Mouse (Mus musculus) hindbrain, postnatal 0 days (tissue): ENCODE measurements around the gene Ncoa5. TPM values are rescaled to one million over a fixed set of nuclear protein-coding genes. Genes with fewer than 3 reads are reported as not detected.
A peak's percentile ranks its signal among the peaks of the same experiment; 100 is the strongest.

Experiments
- ATAC-seq: fragments of 200-750 bp; cut with Nextera tagmentation; 2 replicates; pipeline ENCODE4 v1.8.0; 2017; ENCODE audit warnings: mild to moderate bottlenecking, moderate TSS enrichment, moderate library complexity
- DNase-seq: peaks from one replicate; pipeline ENCODE4 v3.0.0-alpha.2; 2015; ENCODE audit warnings: low spot score
- H3K27ac ChIP-seq: fragments of 300-500 bp; sonication (generic); 2 replicates; pipeline ENCODE4 v1.5.1; 2014; ENCODE audit warnings: mild to moderate bottlenecking
- H3K27me3 ChIP-seq: fragments of 300-500 bp; sonication (generic); 2 replicates; pipeline ENCODE4 v1.6.1; 2014; ENCODE audit warnings: low read length, mixed read lengths; ENCODE audit not compliant: insufficient read depth
- H3K36me3 ChIP-seq: fragments of 300-500 bp; sonication (generic); 2 replicates; pipeline ENCODE4 v1.6.1; 2014; ENCODE audit warnings: low read length, mixed read lengths; ENCODE audit not compliant: insufficient read depth
- H3K4me1 ChIP-seq: fragments of 300-500 bp; sonication (generic); 2 replicates; pipeline ENCODE4 v1.6.1; 2014; ENCODE audit warnings: antibody characterized with exemption, low read length, mixed read lengths; ENCODE audit not compliant: insufficient read depth
- H3K4me2 ChIP-seq: fragments of 300-500 bp; sonication (generic); 2 replicates; pipeline ENCODE4 v1.6.1; 2014; ENCODE audit warnings: low read depth, mild to moderate bottlenecking, low read length, moderate library complexity, mixed read lengths
- H3K4me3 ChIP-seq: fragments of 300-500 bp; sonication (generic); 2 replicates; pipeline ENCODE4 v1.5.1; 2014; ENCODE audit warnings: low read length
- H3K9ac ChIP-seq: fragments of 300-500 bp; sonication (generic); replicated peaks from 2 replicates; pipeline ENCODE4 v1.6.1; 2014; ENCODE audit warnings: mild to moderate bottlenecking, low read length, moderate library complexity, mixed read lengths
- H3K9me3 ChIP-seq: fragments of 300-500 bp; sonication (generic); 2 replicates; pipeline ENCODE4 v1.6.1; 2016; ENCODE audit warnings: low read length, mixed read lengths
- CTCF ChIP-seq: IDR thresholded peaks from 2 replicates; pipeline ENCODE4 v1.5.1; 2016; ENCODE audit warnings: antibody characterized with exemption, control low read depth, low read depth
- WGBS: fragments of 180-500 bp; shearing (Covaris S2); extraction: QIAGEN DNeasy Blood & Tissue Kit; methylation state at CpG from one replicate; pipeline ENCODE4 v1.1.7; 2014; 5-methylcytosine and 5-hydroxymethylcytosine counted together
- polyA plus RNA-seq: library from polyadenylated mRNA; unstranded; fragments of >200 nt; fragmentation: Nextera tagmentation; extraction: Ambion mirVana; gene quantifications from 2 replicates; pipeline ENCODE4 v1.2.1, GENCODE M21; 2015
- total RNA-seq: library from RNA; depleted of rRNA; stranded (reverse); fragments of >200 nt; gene quantifications from 2 replicates; pipeline ENCODE4 v1.2.3, GENCODE M21; 2014

Ncoa5 gene
- total and polyA plus RNA-seq, 2 experiments from 2014 or later, result 55.5 to 60.8 TPM

GRCm38 (mm10) chr2:165061638-165062433 is 27.2 kb upstream of the Ncoa5 start:
- TF ChIP-seq CTCF, result no peak
- Histone ChIP-seq H3K36me3 (no peaks in the 10 kb centered on the region), H3K27me3 (no peaks in the 10 kb centered on the region), H3K4me2 (no peak overlapping the region), H3K9ac (no peak overlapping the region), H3K4me3 (no peak overlapping the region), H3K27ac (no peak overlapping the region), H3K4me1 (no peaks in the 10 kb centered on the region), H3K9me3 (no peaks in the 10 kb centered on the region)
- no peak for ATAC-seq
- DNase-seq, result no peak
- WGBS, result 80% methylated on average over 16 of the region's 16 CpGs

GRCm38 (mm10) chr2:165059961-165060360 is 25.3 kb upstream of the Ncoa5 start:
- TF ChIP-seq CTCF, result no peak
- Histone ChIP-seq H3K36me3 (no peaks in the 10 kb centered on the region), H3K27ac (no peak overlapping the region), H3K27me3 (no peaks in the 10 kb centered on the region), H3K4me3 (no peak overlapping the region), H3K4me2 (no peak overlapping the region), H3K9me3 (no peaks in the 10 kb centered on the region), H3K9ac (no peak overlapping the region), H3K4me1 (peaks cover 4% of the 10 kb centered on the region; the same call in 1 of the 2 replicates)
- WGBS, result 91% methylated on average over 4 of the region's 4 CpGs
- DNase-seq (no peak), ATAC-seq (no peak)

- ATAC-seq (no peak), DNase-seq (no peak)
- Histone ChIP-seq H3K4me1 (peaks cover 5% of the 10 kb centered on the region; the same call in 1 of the 2 replicates), H3K36me3 (no peaks in the 10 kb centered on the region), H3K9me3 (no peaks in the 10 kb centered on the region), H3K4me3 (peak overlapping the region; percentile 21; the same call in 1 of the 2 replicates), H3K4me2 (peak overlapping the region; percentile 49; the same call in 1 of the 2 replicates), H3K27me3 (no peaks in the 10 kb centered on the region), H3K27ac (no peak overlapping the region), H3K9ac (no peak overlapping the region)
- 84% methylated on average over 14 of the region's 14 CpGs for WGBS
- TF ChIP-seq CTCF, result no peak
Measured at GRCm38 (mm10) chr2:165056377-165057085, 21.9 kb upstream of the Ncoa5 start.

- no peak for ATAC-seq
- Histone ChIP-seq H3K4me2 (peak overlapping the region; percentile 49), H3K4me1 (peaks cover 5% of the 10 kb centered on the region; the same call in 1 of the 2 replicates), H3K36me3 (no peaks in the 10 kb centered on the region), H3K27ac (no peak overlapping the region), H3K9me3 (no peaks in the 10 kb centered on the region), H3K4me3 (peak overlapping the region; percentile 21), H3K9ac (no peak overlapping the region; the same call in 1 of the 2 replicates), H3K27me3 (no peaks in the 10 kb centered on the region)
- no peak for DNase-seq
- 9% methylated on average over 7 of the region's 7 CpGs for WGBS
- no peak for TF ChIP-seq CTCF
Measured at GRCm38 (mm10) chr2:165055905-165056304, 21.2 kb upstream of the Ncoa5 start.

GRCm38 (mm10) chr2:165054888-165055852 is 20.5 kb upstream of the Ncoa5 start, which contains the start of gene Cd40:
Gene Cd40, plus strand, starts transcription at chr2:165055627.
- DNase-seq, result peak; percentile 71
- H3K4me3 ChIP-seq, result peak within 1 kb of the TSS; percentile 21
- WGBS, result 17% methylated on average over 25 of the region's 25 CpGs
- H3K4me1 ChIP-seq, result peaks cover 5% of the 10 kb centered on the region; the same call in 1 of the 2 replicates
- H3K36me3 ChIP-seq, result no peaks in the 10 kb centered on the region
- H3K4me2 ChIP-seq, result peak within 1 kb of the TSS; percentile 49
- peak; percentile 68 for ATAC-seq
- no peak within 1 kb of the TSS for H3K27ac ChIP-seq
- H3K9ac ChIP-seq, result no peak within 1 kb of the TSS; the same call in 1 of the 2 replicates
- H3K27me3 ChIP-seq, result no peaks in the 10 kb centered on the region
- no peak for TF ChIP-seq CTCF
- H3K9me3 ChIP-seq, result no peaks in the 10 kb centered on the region

GRCm38 (mm10) chr2:165051566-165051965 is 16.9 kb upstream of the Ncoa5 start:
- Histone ChIP-seq H3K27ac (no peak overlapping the region; the same call in 1 of the 2 replicates), H3K4me1 (peaks cover 5% of the 10 kb centered on the region; the same call in 1 of the 2 replicates), H3K9ac (no peak overlapping the region), H3K4me2 (no peak overlapping the region), H3K9me3 (no peaks in the 10 kb centered on the region), H3K36me3 (no peaks in the 10 kb centered on the region), H3K27me3 (no peaks in the 10 kb centered on the region), H3K4me3 (no peak overlapping the region)
- ATAC-seq, result no peak
- TF ChIP-seq CTCF, result no peak
- DNase-seq, result no peak
- WGBS, result 47% methylated on average over 11 of the region's 11 CpGs
